16 mouse cellular contexts compared by ENCODE assay signal in genomic region chr11:94216247-94216646, GRCm38 (mm10). TPM values are rescaled to one million over a fixed set of nuclear protein-coding genes. Genes with fewer than 3 reads are reported as not detected.
DNase-seq lines count a peak whose midpoint lies in the region; ATAC-seq and TF ChIP-seq lines count a peak whose summit lies in the region.
"Had no signal": no experiment of that assay in that cellular context is flagged by ENCODE, and none has a peak within 500 bp of the region (broad histone marks: within the 10 kb centered on the region; RNA-seq: fewer than 3 reads in every experiment).

No protein-coding gene starts in this region.

- H3K9ac ChIP-seq in hindbrain, postnatal 0 days (replicated peaks; ENCODE audit: low read length) = no peak overlapping the region
- no peak overlapping the region for H3K9ac ChIP-seq in hindbrain, embryonic 12.5 days
- H3K9ac ChIP-seq in neural tube, embryonic 11.5 days (ENCODE audit: low read length) = no peak overlapping the region
- no peak overlapping the region for H3K9ac ChIP-seq in neural tube, embryonic 15.5 days (replicated peaks)

- WGBS in hindbrain, postnatal 0 days = 24% methylated on average over 2 of the region's 2 CpGs
- WGBS in hindbrain, embryonic 12.5 days = 40% methylated on average over 2 of the region's 2 CpGs
- 26% methylated on average over 2 of the region's 2 CpGs for WGBS in neural tube, embryonic 11.5 days
- WGBS in neural tube, embryonic 15.5 days = 9% methylated on average over 2 of the region's 2 CpGs

- H3K4me1 ChIP-seq in hindbrain, postnatal 0 days (ENCODE audit: insufficient read depth, low read length) = peaks cover 12% of the 10 kb centered on the region; the same call in 1 of the 2 replicates
- H3K4me1 ChIP-seq in hindbrain, embryonic 12.5 days = peaks cover 17% of the 10 kb centered on the region
- H3K4me1 ChIP-seq in neural tube, embryonic 11.5 days (ENCODE audit: control insufficient read depth, insufficient read depth, low read length) = peaks cover 11% of the 10 kb centered on the region
- H3K4me1 ChIP-seq in neural tube, embryonic 15.5 days = peaks cover 29% of the 10 kb centered on the region

- H3K27ac ChIP-seq in gastrocnemius, adult 2 months = peak overlapping the region; percentile 63
- H3K27ac ChIP-seq in hindbrain, postnatal 0 days = peak overlapping the region; percentile 8; the same call in 1 of the 2 replicates
- H3K27ac ChIP-seq in hindbrain, embryonic 12.5 days = no peak overlapping the region
- H3K27ac ChIP-seq in neural tube, embryonic 11.5 days (ENCODE audit: low read depth, low read length) = peak overlapping the region; percentile 2
- H3K27ac ChIP-seq in neural tube, embryonic 15.5 days (replicated peaks) = no peak overlapping the region; the same call in 1 of the 2 replicates

- no peak overlapping the region for H3K4me3 ChIP-seq in gastrocnemius, adult 2 months
- H3K4me3 ChIP-seq in hindbrain, postnatal 0 days (ENCODE audit: low read length) = no peak overlapping the region
- H3K4me3 ChIP-seq in hindbrain, embryonic 12.5 days = no peak overlapping the region
- no peak overlapping the region for H3K4me3 ChIP-seq in neural tube, embryonic 11.5 days (ENCODE audit: low read depth, low read length)
- H3K4me3 ChIP-seq in neural tube, embryonic 15.5 days (replicated peaks) = no peak overlapping the region

- ATAC-seq in hindbrain, postnatal 0 days = no peak
- ATAC-seq in hindbrain, embryonic 12.5 days (ENCODE audit: low FRiP score) = no peak
- ATAC-seq in neural tube, embryonic 11.5 days (ENCODE audit: insufficient read depth, low FRiP score, low TSS enrichment) = no peak
- ATAC-seq in neural tube, embryonic 15.5 days (ENCODE audit: low FRiP score) = no peak
- ATAC-seq: inflammation-experienced regulatory T-cells, adult 6 months had no signal

- no peak for TF ChIP-seq CTCF in gastrocnemius, adult 2 months (IDR thresholded peaks at IDR 0.05)
- TF ChIP-seq CTCF in hindbrain, postnatal 0 days (IDR thresholded peaks at IDR 0.05; ENCODE audit: low read depth) = no peak

- H3K9me3 ChIP-seq in hindbrain, postnatal 0 days (ENCODE audit: low read length) = no peaks in the 10 kb centered on the region
- no peaks in the 10 kb centered on the region for H3K9me3 ChIP-seq in hindbrain, embryonic 12.5 days (replicated peaks)
- H3K9me3 ChIP-seq in neural tube, embryonic 11.5 days (ENCODE audit: control insufficient read depth, low read length) = no peaks in the 10 kb centered on the region
- H3K9me3 ChIP-seq in neural tube, embryonic 15.5 days (replicated peaks) = no peaks in the 10 kb centered on the region

- no peak overlapping the region for H3K4me2 ChIP-seq in hindbrain, postnatal 0 days (ENCODE audit: low read depth, low read length)
- no peak overlapping the region for H3K4me2 ChIP-seq in hindbrain, embryonic 12.5 days (replicated peaks)
- no peak overlapping the region for H3K4me2 ChIP-seq in neural tube, embryonic 11.5 days (ENCODE audit: low read depth)
- H3K4me2 ChIP-seq in neural tube, embryonic 15.5 days = no peak overlapping the region

- H3K36me3 ChIP-seq in hindbrain, postnatal 0 days (ENCODE audit: insufficient read depth, low read length) = peaks cover 9% of the 10 kb centered on the region
- peaks cover 8% of the 10 kb centered on the region for H3K36me3 ChIP-seq in hindbrain, embryonic 12.5 days
- H3K36me3 ChIP-seq in neural tube, embryonic 11.5 days (ENCODE audit: control insufficient read depth, insufficient read depth, low read length) = no peaks in the 10 kb centered on the region; the same call in 1 of the 2 replicates
- H3K36me3 ChIP-seq in neural tube, embryonic 15.5 days = peaks cover 2% of the 10 kb centered on the region; the same call in 1 of the 2 replicates

- no peaks in the 10 kb centered on the region for H3K27me3 ChIP-seq in hindbrain, postnatal 0 days (ENCODE audit: insufficient read depth, low read length)
- H3K27me3 ChIP-seq in hindbrain, embryonic 12.5 days = no peaks in the 10 kb centered on the region
- no peaks in the 10 kb centered on the region for H3K27me3 ChIP-seq in neural tube, embryonic 11.5 days (ENCODE audit: control insufficient read depth, insufficient read depth, low read length)
- no peaks in the 10 kb centered on the region for H3K27me3 ChIP-seq in neural tube, embryonic 15.5 days (replicated peaks)

- peak; percentile 19 for DNase-seq in gastrocnemius, adult 2 months
- no peak for DNase-seq in gastrocnemius, postnatal 36 days
- DNase-seq in hindbrain, postnatal 0 days (ENCODE audit: low spot score) = no peak
- no peak for DNase-seq in neural tube, embryonic 11.5 days (ENCODE audit: low spot score)
- DNase-seq in right cerebral cortex, postnatal 14 days = no peak
- DNase-seq: adrenal gland, postnatal 36 days; kidney, postnatal 25 days; left cerebral cortex, postnatal 4 days; lung, adult 18-20 months; lung, postnatal 4 days; right cerebral cortex, postnatal 25 days; thymus, adult 18-20 months had no signal

- intact Hi-C loops in gastrocnemius, adult 2 months (cut with DNase I) = no loop called here
- intact Hi-C loops in gastrocnemius, postnatal 36 days (cut with DNase I) = no loop called here

RNA-seq across cellular contexts. Expression of gene Tob1, which starts 5.0 kb away (rescaled TPM):
- total RNA-seq in gastrocnemius, adult 2 months (2021) = 100 to 1,000 TPM; 177 to 277 TPM
- 100 to 1,000 TPM; 205 to 210 TPM for total RNA-seq in gastrocnemius, postnatal 36 days (2021)
- total RNA-seq in hindbrain, postnatal 0 days (2014; rRNA removed) = 13.2 and 20.1 TPM in 2 replicates
- polyA plus RNA-seq in hindbrain, postnatal 0 days (2015; fragmentation: Nextera tagmentation; extraction: Ambion mirVana) = 33.9 and 34.8 TPM in 2 replicates
- polyA plus RNA-seq in hindbrain, embryonic 12.5 days (2016; fragmentation: Nextera tagmentation; extraction: Ambion mirVana) = 41.7 and 46.8 TPM in 2 replicates
- 33.3 and 35.6 TPM in 2 replicates for polyA plus RNA-seq in neural tube, embryonic 11.5 days (2014; fragmentation: Nextera tagmentation; extraction: Ambion mirVana)
- polyA plus RNA-seq in neural tube, embryonic 15.5 days (2015; fragmentation: Nextera tagmentation; extraction: Ambion mirVana) = 28.3 and 31.4 TPM in 2 replicates

RNA-seq across cellular contexts. Expression of gene Wfikkn2, which starts 29.6 kb away (rescaled TPM):
- 1 to 10 TPM; 6.9 to 8.3 TPM for total RNA-seq in gastrocnemius, adult 2 months (2021)
- total RNA-seq in gastrocnemius, postnatal 36 days (2021) = 1 to 10 TPM; 6.4 to 6.6 TPM
- 7.0 and 10.1 TPM in 2 replicates for total RNA-seq in hindbrain, postnatal 0 days (2014; rRNA removed)
- polyA plus RNA-seq in hindbrain, postnatal 0 days (2015; fragmentation: Nextera tagmentation; extraction: Ambion mirVana) = 10.4 and 10.5 TPM in 2 replicates
- polyA plus RNA-seq in hindbrain, embryonic 12.5 days (2016; fragmentation: Nextera tagmentation; extraction: Ambion mirVana) = 6.8 and 9.1 TPM in 2 replicates
- polyA plus RNA-seq in neural tube, embryonic 11.5 days (2014; fragmentation: Nextera tagmentation; extraction: Ambion mirVana) = 1.2 and 2.5 TPM in 2 replicates
- polyA plus RNA-seq in neural tube, embryonic 15.5 days (2015; fragmentation: Nextera tagmentation; extraction: Ambion mirVana) = 3.2 and 5.5 TPM in 2 replicates
- total RNA-seq: granulocyte monocyte progenitor cell, adult 5-6 weeks had no signal

Comparison
In these comparisons a context has a peak if more than half of its experiments do, and no peak if none do; other contexts are left out.
1. H3K27ac ChIP-seq: peak in gastrocnemius, adult 2 months (single experiment), hindbrain, postnatal 0 days (single experiment) and neural tube, embryonic 11.5 days (single experiment); none in hindbrain, embryonic 12.5 days (single experiment) and neural tube, embryonic 15.5 days (single experiment).